Mouse (Mus musculus) MEL (cell line): ENCODE data around the gene Zfyve26. TPM values are rescaled to one million over a fixed set of nuclear protein-coding genes. Genes with fewer than 3 reads are reported as not detected.

Experiments used
- DNase-seq: peaks from one replicate; pipeline ENCODE4 v3.0.0; 2011; ENCODE audit warnings: low read depth, low spot score
- H3K27ac ChIP-seq: 2 replicates; pipeline ENCODE4 v1.5.1; 2012; ENCODE audit warnings: low read depth, mild to moderate bottlenecking, control low read depth, low read length, moderate library complexity; ENCODE audit not compliant: control insufficient read depth
- H3K27me3 ChIP-seq, 2 experiments: fragments of 150-350 bp in 1 of 2; sonication (generic) in 1 of 2; 2 replicates each; pipeline ENCODE4 v1.6.1; 2012; ENCODE audit warnings: low read length in 2 of 2, mild to moderate bottlenecking in 2 of 2, improper control_type of control experiment in 1 of 2, moderate library complexity in 1 of 2; ENCODE audit not compliant: insufficient read depth in 2 of 2, control insufficient read depth in 1 of 2
- H3K36me3 ChIP-seq, 2 experiments: 2 replicates each; pipeline ENCODE4 v1.6.1; 2012 to 2014; ENCODE audit warnings: low read length in 2 of 2, improper control_type of control experiment in 1 of 2, inconsistent platforms in 1 of 2, mild to moderate bottlenecking in 1 of 2; ENCODE audit not compliant: insufficient read depth in 2 of 2, control insufficient read depth in 1 of 2
- H3K4me1 ChIP-seq, 2 experiments: fragments of 150-350 bp in 1 of 2; sonication (generic) in 1 of 2; 2 replicates each; pipeline ENCODE4 v1.6.1; 2012; ENCODE audit warnings: low read length in 2 of 2, improper control_type of control experiment in 1 of 2, mild to moderate bottlenecking in 1 of 2; ENCODE audit not compliant: insufficient read depth in 2 of 2, control insufficient read depth in 1 of 2
- H3K4me3 ChIP-seq, 2 experiments: fragments of 150-350 bp in 1 of 2; sonication (generic) in 1 of 2; 2 replicates each; pipeline ENCODE4 v1.5.1; 2012; ENCODE audit warnings: low read depth in 2 of 2, low read length in 2 of 2, mild to moderate bottlenecking in 2 of 2, moderate library complexity in 2 of 2, control low read depth in 1 of 2, improper control_type of control experiment in 1 of 2; ENCODE audit not compliant: control insufficient read depth in 1 of 2, insufficient read depth in 1 of 2
- H3K79me2 ChIP-seq: 2 replicates; pipeline ENCODE4 v1.6.1; 2012; ENCODE audit warnings: mild to moderate bottlenecking, low read length, moderate library complexity; ENCODE audit not compliant: control insufficient read depth, poor library complexity, insufficient read depth
- H3K9ac ChIP-seq: 2 replicates; pipeline ENCODE4 v1.6.1; 2012; ENCODE audit warnings: low read depth, mild to moderate bottlenecking, control low read depth, low read length, moderate library complexity; ENCODE audit not compliant: control insufficient read depth, poor library complexity, severe bottlenecking
- H3K9me3 ChIP-seq: fragments of 150-350 bp; sonication (generic); replicated peaks from 2 replicates; pipeline ENCODE4 v1.6.1; 2012; ENCODE audit warnings: mild to moderate bottlenecking, low read length, improper control_type of control experiment, moderate library complexity; ENCODE audit not compliant: insufficient read depth
- BHLHE40 ChIP-seq: IDR thresholded peaks from 2 replicates; pipeline ENCODE4 v1.6.1; 2012; ENCODE audit warnings: low read depth, mild to moderate bottlenecking, inconsistent platforms, low read length, improper control_type of control experiment, borderline replicate concordance
- CHD1 ChIP-seq: IDR thresholded peaks from 2 replicates; pipeline ENCODE4 v1.6.1; 2012; ENCODE audit warnings: low read depth, mild to moderate bottlenecking, inconsistent platforms, low read length, improper control_type of control experiment
- ELF1 ChIP-seq: IDR thresholded peaks from 2 replicates; pipeline ENCODE4 v1.6.1; 2014; ENCODE audit warnings: low read depth, mild to moderate bottlenecking, inconsistent platforms, low read length, improper control_type of control experiment, moderate library complexity
- EP300 ChIP-seq, 2 experiments: IDR thresholded peaks; 2 replicates each; pipeline ENCODE4 v1.6.1; 2011; ENCODE audit warnings: improper control_type of control experiment in 2 of 2, low read length in 2 of 2, low read depth in 1 of 2, mild to moderate bottlenecking in 1 of 2
- ETS1 ChIP-seq: IDR thresholded peaks from 2 replicates; pipeline ENCODE4 v1.6.1; 2012; ENCODE audit warnings: low read depth, mild to moderate bottlenecking, inconsistent platforms, low read length, improper control_type of control experiment, moderate library complexity
- GATA1 ChIP-seq: IDR thresholded peaks from 2 replicates; pipeline ENCODE4 v1.6.1; 2011; ENCODE audit warnings: low read depth, low read length, improper control_type of control experiment
- JUND ChIP-seq: IDR thresholded peaks from 2 replicates; pipeline ENCODE4 v1.6.1; 2011; ENCODE audit warnings: low read depth, mild to moderate bottlenecking, improper control_type of control experiment, low read length
- MEF2A ChIP-seq: IDR thresholded peaks from 2 replicates; pipeline ENCODE4 v1.6.1; 2014; ENCODE audit warnings: low read depth, mild to moderate bottlenecking, inconsistent platforms, low read length, improper control_type of control experiment; ENCODE audit not compliant: poor library complexity, insufficient replicate concordance, severe bottlenecking; ENCODE audit errors: extremely low read depth
- MYB ChIP-seq: IDR thresholded peaks from 2 replicates; pipeline ENCODE4 v1.6.1; 2011; ENCODE audit warnings: mild to moderate bottlenecking, low read depth, low read length, improper control_type of control experiment
- NELFE ChIP-seq: IDR thresholded peaks from 2 replicates; pipeline ENCODE4 v1.6.1; 2011; ENCODE audit warnings: low read depth, low read length, improper control_type of control experiment
- NRF1 ChIP-seq: IDR thresholded peaks from 2 replicates; pipeline ENCODE4 v1.6.1; 2014; ENCODE audit warnings: low read depth, mild to moderate bottlenecking, inconsistent platforms, low read length, improper control_type of control experiment, moderate library complexity; ENCODE audit not compliant: poor library complexity, insufficient read depth, severe bottlenecking
- POLR2A ChIP-seq, 2 experiments: IDR thresholded peaks; 2 replicates each; pipeline ENCODE4 v1.6.1; 2011 to 2012; ENCODE audit warnings: low read length in 2 of 2, mild to moderate bottlenecking in 2 of 2, control low read depth in 1 of 2, improper control_type of control experiment in 1 of 2, low read depth in 1 of 2, moderate library complexity in 1 of 2; ENCODE audit not compliant: control insufficient read depth in 1 of 2, insufficient read depth in 1 of 2, poor library complexity in 1 of 2
- POLR2AphosphoS5 ChIP-seq: IDR thresholded peaks from 2 replicates; pipeline ENCODE4 v1.6.1; 2012; ENCODE audit warnings: low read depth, borderline replicate concordance, mild to moderate bottlenecking, inconsistent platforms, low read length, moderate library complexity, mixed read lengths
- RAD21 ChIP-seq: IDR thresholded peaks from 2 replicates; pipeline ENCODE4 v1.6.1; 2011; ENCODE audit warnings: mild to moderate bottlenecking, low read depth, low read length, improper control_type of control experiment
- SIN3A ChIP-seq: IDR thresholded peaks from 2 replicates; pipeline ENCODE4 v1.6.1; 2012; ENCODE audit warnings: low read length, improper control_type of control experiment, inconsistent platforms
- TAL1 ChIP-seq: IDR thresholded peaks from 2 replicates; pipeline ENCODE4 v1.6.1; 2012; ENCODE audit warnings: mild to moderate bottlenecking, inconsistent platforms, low read length, moderate library complexity, mixed read lengths
- TCF12 ChIP-seq: IDR thresholded peaks from 2 replicates; pipeline ENCODE4 v1.6.1; 2014; ENCODE audit warnings: low read depth, mild to moderate bottlenecking, inconsistent platforms, low read length, improper control_type of control experiment, moderate library complexity
- USF1 ChIP-seq: IDR thresholded peaks from 2 replicates; pipeline ENCODE4 v1.6.1; 2014; ENCODE audit warnings: low read depth, mild to moderate bottlenecking, inconsistent platforms, low read length, improper control_type of control experiment, moderate library complexity
- ZC3H11A ChIP-seq: IDR thresholded peaks from 2 replicates; pipeline ENCODE4 v1.6.1; 2012; ENCODE audit warnings: low read depth, mild to moderate bottlenecking, inconsistent platforms, low read length, improper control_type of control experiment
- ZKSCAN1 ChIP-seq: IDR thresholded peaks from 2 replicates; pipeline ENCODE4 v1.6.1; 2012; ENCODE audit warnings: low read depth, mild to moderate bottlenecking, inconsistent platforms, low read length, improper control_type of control experiment, moderate library complexity
- ZMIZ1 ChIP-seq: IDR thresholded peaks from 2 replicates; pipeline ENCODE4 v1.6.1; 2012; ENCODE audit warnings: low read depth, mild to moderate bottlenecking, inconsistent platforms, low read length, improper control_type of control experiment, moderate library complexity
- polyA plus RNA-seq, 2 experiments: library from polyadenylated mRNA; stranded (reverse) in 1 of 2; unstranded in 1 of 2; fragments of >175 nt in 1 of 2; fragments of >200 nt in 1 of 2; gene quantifications; 2 replicates each; pipeline versions ENCODE4 v1.2.1 to v1.2.4; 2012; ENCODE audit warnings: low replicate concordance in 2 of 2, low read depth in 1 of 2; ENCODE audit not compliant: insufficient read length in 2 of 2, insufficient read depth in 1 of 2, missing spikeins in 1 of 2
- total RNA-seq: library from RNA; depleted of rRNA; stranded (reverse); fragments of 300-350 nt; gene quantifications from 2 replicates; pipeline ENCODE4 v1.2.3, GENCODE M21; 2012

The Zfyve26 gene
- total and polyA plus RNA-seq, 3 experiments, result 7.2 to 110 (median 16.2) TPM

GRCm38 (mm10) chr12:79201882-79202281 is 94.2 kb downstream of the Zfyve26 start:
- no peak overlapping the region for H3K27ac ChIP-seq
- no peak for TF ChIP-seq BHLHE40
- TF ChIP-seq ELF1, result no peak
- TF ChIP-seq RAD21, result no peak
- no peak for TF ChIP-seq MEF2A
- TF ChIP-seq SIN3A, result no peak
- TF ChIP-seq TCF12, result no peak
- TF ChIP-seq USF1, result no peak
- no peak for TF ChIP-seq ZC3H11A
- TF ChIP-seq GATA1, result no peak
- no peak for TF ChIP-seq MYB
- no peak for TF ChIP-seq ETS1
- TF ChIP-seq NELFE, result no peak
- no peak overlapping the region for H3K9ac ChIP-seq
- H3K4me3 ChIP-seq, result no peak overlapping the region
- peak; percentile 14 for DNase-seq
- no peaks in the 10 kb centered on the region; a peak in 1 of 4 replicates for H3K27me3 ChIP-seq
- H3K36me3 ChIP-seq, result peaks cover 0 to 2% of the 10 kb centered on the region in 2 experiments; a peak in 2 of 4 replicates
- H3K79me2 ChIP-seq, result no peaks in the 10 kb centered on the region
- peaks cover 5 to 8% of the 10 kb centered on the region in 2 experiments; a peak in 3 of 4 replicates for H3K4me1 ChIP-seq
- H3K9me3 ChIP-seq, result no peaks in the 10 kb centered on the region

DNA sequence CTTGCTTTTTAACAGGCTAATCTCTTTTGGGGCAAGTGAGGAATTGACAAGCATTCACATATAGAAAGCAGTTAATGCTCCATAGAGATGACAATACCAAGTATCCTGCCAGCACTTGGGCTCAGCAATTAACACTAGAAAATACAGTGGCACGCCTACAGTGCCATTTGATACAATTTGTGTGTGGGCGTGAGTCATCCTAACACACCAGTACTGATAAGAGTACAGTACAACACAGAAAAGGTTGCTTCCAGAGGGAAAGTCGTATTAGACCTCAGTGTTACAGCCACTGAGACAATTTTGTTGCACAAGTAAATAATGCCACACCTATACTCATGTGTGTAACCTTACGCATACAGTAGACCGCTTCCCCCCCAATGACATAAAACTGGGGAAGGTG is 99.0 kb downstream of the Zfyve26 start:
- Histone ChIP-seq H3K36me3 (peaks cover 0 to 3% of the 10 kb centered on the region in 2 experiments; a peak in 2 of 4 replicates), H3K79me2 (no peaks in the 10 kb centered on the region), H3K27me3 (no peaks in the 10 kb centered on the region), H3K4me1 (peaks cover 5 to 13% of the 10 kb centered on the region in 2 experiments; a peak in 3 of 4 replicates), H3K4me3 (no peak overlapping the region), H3K9ac (no peak overlapping the region), H3K9me3 (no peaks in the 10 kb centered on the region), H3K27ac (no peak overlapping the region)
- TF ChIP-seq RAD21 (no peak), ZKSCAN1 (no peak), POLR2AphosphoS5 (no peak), CHD1 (no peak), USF1 (no peak), JUND (peak; percentile 56; the same call in 1 of the 2 replicates), TAL1 (no peak), ZMIZ1 (no peak), NRF1 (no peak), POLR2A (IDR thresholded peaks at IDR 0.05; ENCODE audit: control insufficient read depth in 1 of 2, insufficient read depth in 1 of 2, low read depth in 1 of 2, low read length in 2 of 2, poor library complexity in 1 of 2) (no peak), GATA1 (peak; percentile 76), ETS1 (no peak), BHLHE40 (no peak), SIN3A (no peak), EP300 (IDR thresholded peaks at IDR 0.05; ENCODE audit: low read depth in 1 of 2, low read length in 2 of 2) (peak; percentile 18 to 60; a peak in 3 of 4 replicates), MYB (no peak)
- peak; percentile 54 for DNase-seq
